Mouse (Mus musculus): ENCODE measurements around the gene H2-Oa. TPM values are rescaled to one million over a fixed set of nuclear protein-coding genes. Genes with fewer than 3 reads are reported as not detected.
"Not testable (repeated sequence)": the region's sequence is repeated elsewhere in the genome, so short reads cannot be mapped to it uniquely, and the experiment has no call there.

H2-Oa gene
- polyA plus RNA-seq, 1 experiment from 2014 or later = 1.1 TPM

DNA sequence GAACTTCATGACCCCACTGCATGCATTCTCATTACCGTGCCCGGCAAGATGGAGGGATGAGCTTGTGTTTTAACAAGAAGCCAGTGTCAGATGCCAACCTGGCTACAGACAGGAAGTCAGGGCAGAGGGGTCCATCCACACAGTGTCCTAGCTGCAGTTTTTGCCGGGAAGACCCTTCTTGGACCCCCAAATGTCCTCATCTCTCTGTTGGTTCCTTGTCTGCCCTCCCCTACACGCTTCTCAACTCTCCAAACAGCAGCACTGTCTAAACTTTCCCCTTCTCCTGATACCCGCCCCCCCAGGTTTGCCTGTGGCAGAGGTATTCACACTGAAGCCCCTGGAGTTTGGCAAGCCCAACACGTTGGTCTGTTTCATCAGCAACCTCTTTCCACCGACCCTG lies 45.5 kb downstream of the H2-Oa start:
- Histone ChIP-seq H3K27me3 (replicated peaks; ENCODE audit: control insufficient read depth, insufficient read depth, low read length) (peaks cover 18% of the 10 kb centered on the region), H3K36me3 (ENCODE audit: control insufficient read depth, insufficient read depth, low read length) (no peaks in the 10 kb centered on the region), H3K4me1 (replicated peaks; ENCODE audit: control insufficient read depth, insufficient read depth, low read length) (peaks cover 4% of the 10 kb centered on the region; the same call in 1 of the 2 replicates), H3K9ac (ENCODE audit: low read length) (no peak overlapping the region), H3K4me3 (ENCODE audit: low read depth, low read length) (no peak overlapping the region), H3K27ac (ENCODE audit: low read depth) (no peak overlapping the region), H3K4me2 (ENCODE audit: low read length) (no peak overlapping the region), H3K9me3 (ENCODE audit: control insufficient read depth, low read length) (no peaks in the 10 kb centered on the region)
- no peak for ATAC-seq (replicated peaks; ENCODE audit: low FRiP score, low TSS enrichment, low read depth)
- WGBS = 72% methylated on average over 7 of the region's 7 CpGs
- DNase-seq (ENCODE audit: low spot score) = no peak

DNA sequence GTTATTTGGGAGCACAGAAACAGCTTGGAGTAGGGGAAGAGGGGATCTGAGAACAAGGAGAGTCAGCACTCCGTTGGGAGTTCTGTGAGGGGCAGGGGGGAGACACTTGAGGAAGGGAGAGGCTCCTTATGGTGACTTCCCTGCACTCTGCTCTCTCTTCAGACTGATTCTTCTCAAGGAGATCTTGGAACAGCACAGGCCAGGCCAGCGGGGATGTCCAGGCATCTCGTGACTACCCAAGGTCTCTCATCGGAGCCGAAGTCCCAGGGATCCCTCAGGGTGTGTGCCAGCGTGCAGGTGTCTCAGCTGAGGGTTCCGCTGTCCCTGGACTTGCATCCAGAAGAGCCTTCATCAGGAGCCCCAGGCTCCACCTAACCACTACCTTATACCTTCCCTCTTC lies 46.5 kb downstream of the H2-Oa start:
- WGBS = 79% methylated on average over 7 of the region's 7 CpGs
- Histone ChIP-seq H3K4me3 (ENCODE audit: low read depth, low read length) (no peak overlapping the region), H3K9me3 (ENCODE audit: control insufficient read depth, low read length) (no peaks in the 10 kb centered on the region), H3K4me2 (ENCODE audit: low read length) (no peak overlapping the region), H3K27ac (ENCODE audit: low read depth) (no peak overlapping the region), H3K36me3 (ENCODE audit: control insufficient read depth, insufficient read depth, low read length) (no peaks in the 10 kb centered on the region), H3K27me3 (replicated peaks; ENCODE audit: control insufficient read depth, insufficient read depth, low read length) (peaks cover 18% of the 10 kb centered on the region), H3K4me1 (replicated peaks; ENCODE audit: control insufficient read depth, insufficient read depth, low read length) (peaks cover 4% of the 10 kb centered on the region; the same call in 1 of the 2 replicates), H3K9ac (ENCODE audit: low read length) (no peak overlapping the region)
- no peak for ATAC-seq (replicated peaks; ENCODE audit: low FRiP score, low TSS enrichment, low read depth)
- no peak for DNase-seq (ENCODE audit: low spot score)

DNA sequence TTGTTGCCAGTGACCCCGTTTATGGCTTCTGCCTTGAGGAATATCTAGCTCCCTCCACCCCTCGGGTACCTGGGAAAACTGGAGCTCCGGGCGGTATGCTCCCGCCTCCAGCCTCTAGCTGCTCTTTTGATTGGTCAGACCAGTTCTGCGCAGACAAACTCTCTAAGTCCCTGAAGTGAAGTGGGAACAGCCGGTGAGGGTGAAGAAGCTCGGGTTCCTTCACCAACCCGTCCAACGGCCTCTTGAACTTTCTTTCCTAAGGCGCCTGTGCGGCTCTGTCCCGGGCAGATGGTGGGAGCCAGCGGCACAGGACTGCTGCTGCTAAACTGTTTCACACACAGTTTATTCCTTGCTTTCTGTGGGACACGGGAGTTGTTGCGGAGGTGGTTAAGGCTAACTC lies 47.3 kb downstream of the H2-Oa start:
- H3K36me3 ChIP-seq (ENCODE audit: control insufficient read depth, insufficient read depth, low read length) = no peaks in the 10 kb centered on the region
- WGBS = 1% methylated on average over 16 of the region's 16 CpGs
- no peak overlapping the region for H3K9ac ChIP-seq (ENCODE audit: low read length)
- H3K9me3 ChIP-seq (ENCODE audit: control insufficient read depth, low read length) = no peaks in the 10 kb centered on the region
- DNase-seq (ENCODE audit: low spot score) (peak; percentile 77), ATAC-seq (replicated peaks; ENCODE audit: low FRiP score, low TSS enrichment, low read depth) (0 out of 2 replicates have a peak, but pooled peaks have one; percentile 28)
- peaks cover 4% of the 10 kb centered on the region; the same call in 1 of the 2 replicates for H3K4me1 ChIP-seq (replicated peaks; ENCODE audit: control insufficient read depth, insufficient read depth, low read length)
- H3K4me2 ChIP-seq (ENCODE audit: low read length) = peak overlapping the region; percentile 72
- peaks cover 18% of the 10 kb centered on the region for H3K27me3 ChIP-seq (replicated peaks; ENCODE audit: control insufficient read depth, insufficient read depth, low read length)
- peak overlapping the region; percentile 28 for H3K4me3 ChIP-seq (ENCODE audit: low read depth, low read length)
- no peak overlapping the region for H3K27ac ChIP-seq (ENCODE audit: low read depth)

DNA sequence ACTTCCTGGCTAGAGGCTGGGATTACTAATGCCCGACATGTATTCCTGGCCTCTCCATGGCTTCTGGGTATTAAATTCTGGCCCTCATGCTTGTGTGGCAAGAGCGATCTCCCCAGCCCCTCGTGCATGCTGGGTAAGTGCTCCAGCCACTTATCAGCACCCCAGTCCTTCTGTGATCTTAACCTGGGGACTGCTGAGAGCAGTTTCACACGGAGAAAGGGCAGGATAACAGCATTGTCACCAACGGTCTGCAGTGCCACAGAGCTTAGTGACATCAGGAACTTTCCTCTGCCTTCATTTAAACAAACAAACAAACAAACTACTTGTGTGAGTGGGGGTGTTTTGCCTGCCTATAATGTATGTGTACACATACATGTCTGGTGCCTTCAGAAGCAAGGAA lies 48.1 kb downstream of the H2-Oa start:
- H3K27me3 ChIP-seq (replicated peaks; ENCODE audit: control insufficient read depth, insufficient read depth, low read length) = peaks cover 18% of the 10 kb centered on the region
- H3K36me3 ChIP-seq (ENCODE audit: control insufficient read depth, insufficient read depth, low read length) = no peaks in the 10 kb centered on the region
- H3K9me3 ChIP-seq (ENCODE audit: control insufficient read depth, low read length) = no peaks in the 10 kb centered on the region
- 0 out of 2 replicates have a peak overlapping the region, but pooled peaks have one; percentile 28 for H3K4me3 ChIP-seq (ENCODE audit: low read depth, low read length)
- H3K4me2 ChIP-seq (ENCODE audit: low read length) = peak overlapping the region; percentile 72; the same call in 1 of the 2 replicates
- WGBS = 10% methylated on average over 5 of the region's 5 CpGs
- H3K27ac ChIP-seq (ENCODE audit: low read depth) = no peak overlapping the region
- no peak overlapping the region for H3K9ac ChIP-seq (ENCODE audit: low read length)
- no peak for ATAC-seq (replicated peaks; ENCODE audit: low FRiP score, low TSS enrichment, low read depth)
- peaks cover 4% of the 10 kb centered on the region; the same call in 1 of the 2 replicates for H3K4me1 ChIP-seq (replicated peaks; ENCODE audit: control insufficient read depth, insufficient read depth, low read length)
- no peak for DNase-seq (ENCODE audit: low spot score)

DNA sequence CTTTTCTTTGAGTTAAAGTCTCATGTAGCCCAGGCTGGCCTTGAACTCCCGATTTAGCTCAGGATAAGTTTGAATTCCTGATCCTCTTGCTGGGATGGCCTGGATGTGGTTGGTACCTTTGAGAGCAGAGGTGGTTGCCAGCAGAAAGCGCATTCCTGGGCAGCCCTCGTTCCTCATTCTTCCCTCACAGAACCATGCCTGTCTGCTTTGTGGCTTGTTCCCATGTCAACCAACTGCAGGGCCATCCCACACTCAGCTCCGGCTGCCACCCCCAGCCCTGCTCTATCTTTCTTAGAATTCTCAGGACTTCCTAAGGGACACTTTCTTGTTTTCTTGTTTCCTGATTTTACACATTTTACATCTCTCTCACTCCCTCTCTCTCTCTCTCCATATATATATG lies 49.3 kb downstream of the H2-Oa start:
- H3K27ac ChIP-seq (ENCODE audit: low read depth) = no peak overlapping the region
- peaks cover 18% of the 10 kb centered on the region for H3K27me3 ChIP-seq (replicated peaks; ENCODE audit: control insufficient read depth, insufficient read depth, low read length)
- no peak overlapping the region for H3K4me2 ChIP-seq (ENCODE audit: low read length)
- no peak overlapping the region for H3K4me3 ChIP-seq (ENCODE audit: low read depth, low read length)
- DNase-seq (ENCODE audit: low spot score) = no peak
- no peak for ATAC-seq (replicated peaks; ENCODE audit: low FRiP score, low TSS enrichment, low read depth)
- 64% methylated on average over 4 of the region's 4 CpGs for WGBS
- H3K9me3 ChIP-seq (ENCODE audit: control insufficient read depth, low read length) = no peaks in the 10 kb centered on the region
- no peak overlapping the region for H3K9ac ChIP-seq (ENCODE audit: low read length)
- peaks cover 4% of the 10 kb centered on the region; the same call in 1 of the 2 replicates for H3K4me1 ChIP-seq (replicated peaks; ENCODE audit: control insufficient read depth, insufficient read depth, low read length)
- no peaks in the 10 kb centered on the region for H3K36me3 ChIP-seq (ENCODE audit: control insufficient read depth, insufficient read depth, low read length)

DNA sequence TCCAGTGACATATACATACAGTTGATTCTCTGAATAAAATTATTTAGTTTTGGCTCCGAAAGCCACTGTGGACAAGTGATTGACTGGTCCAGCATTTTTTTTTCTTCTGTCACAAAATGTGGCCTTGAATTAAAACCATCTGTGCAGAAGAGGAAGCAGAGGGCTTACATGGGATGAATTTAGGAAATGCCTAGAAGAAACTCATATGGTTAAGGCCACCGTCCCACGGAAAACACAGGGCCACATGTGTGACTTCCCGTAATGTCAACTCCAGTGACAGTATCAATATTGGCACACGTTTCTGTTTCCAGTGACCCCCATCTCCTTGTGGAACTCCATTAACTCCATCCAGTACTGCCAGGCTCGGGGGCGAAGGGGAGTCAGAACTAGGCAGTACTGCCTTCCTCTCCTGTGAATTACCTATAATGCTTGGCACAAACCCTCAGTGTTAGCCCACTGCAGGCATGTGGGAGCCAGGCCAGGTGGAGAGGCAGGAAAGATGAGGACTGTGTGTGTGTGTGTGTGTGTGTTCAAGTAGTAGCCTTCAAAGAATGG lies 50.4 kb downstream of the H2-Oa start:
- no peak overlapping the region for H3K4me2 ChIP-seq (ENCODE audit: low read length)
- H3K27me3 ChIP-seq (replicated peaks; ENCODE audit: control insufficient read depth, insufficient read depth, low read length) = peaks cover 18% of the 10 kb centered on the region
- no peak for ATAC-seq (replicated peaks; ENCODE audit: low FRiP score, low TSS enrichment, low read depth)
- WGBS = 80% methylated on average over 7 of the region's 7 CpGs
- no peaks in the 10 kb centered on the region for H3K36me3 ChIP-seq (ENCODE audit: control insufficient read depth, insufficient read depth, low read length)
- no peaks in the 10 kb centered on the region for H3K9me3 ChIP-seq (ENCODE audit: control insufficient read depth, low read length)
- no peak overlapping the region for H3K27ac ChIP-seq (ENCODE audit: low read depth)
- peaks cover 4% of the 10 kb centered on the region; the same call in 1 of the 2 replicates for H3K4me1 ChIP-seq (replicated peaks; ENCODE audit: control insufficient read depth, insufficient read depth, low read length)
- no peak for DNase-seq (ENCODE audit: low spot score)
- H3K4me3 ChIP-seq (ENCODE audit: low read depth, low read length) = no peak overlapping the region
- H3K9ac ChIP-seq (ENCODE audit: low read length) = no peak overlapping the region

DNA sequence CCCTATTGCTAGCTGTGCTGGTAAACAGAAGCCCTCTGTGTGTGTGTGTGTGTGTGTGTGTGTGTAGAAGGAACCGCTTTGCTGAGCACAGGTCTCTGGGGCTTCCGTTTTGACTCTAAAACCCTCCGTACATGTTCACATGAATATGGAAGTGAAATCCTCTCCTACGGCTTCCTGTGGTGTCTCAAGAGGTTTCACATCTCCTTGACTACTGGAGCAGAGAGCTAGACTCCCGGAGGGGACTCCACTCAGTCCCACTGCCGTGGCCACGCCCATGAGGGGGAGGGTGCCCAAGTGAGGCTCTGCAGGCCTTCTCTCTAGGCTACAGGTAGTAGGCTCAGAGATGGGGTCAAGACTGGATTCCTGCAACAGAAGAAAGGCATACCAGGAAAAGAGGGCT lies 50.9 kb downstream of the H2-Oa start, which contains the start of gene H2-DMb2:
Gene H2-DMb2 (plus strand): TSS at position 275 of the 400 bp plus-strand sequence.
- no peak within 1 kb of the TSS for H3K27ac ChIP-seq (ENCODE audit: low read depth)
- H3K9ac ChIP-seq (ENCODE audit: low read length) = no peak within 1 kb of the TSS

DNA sequence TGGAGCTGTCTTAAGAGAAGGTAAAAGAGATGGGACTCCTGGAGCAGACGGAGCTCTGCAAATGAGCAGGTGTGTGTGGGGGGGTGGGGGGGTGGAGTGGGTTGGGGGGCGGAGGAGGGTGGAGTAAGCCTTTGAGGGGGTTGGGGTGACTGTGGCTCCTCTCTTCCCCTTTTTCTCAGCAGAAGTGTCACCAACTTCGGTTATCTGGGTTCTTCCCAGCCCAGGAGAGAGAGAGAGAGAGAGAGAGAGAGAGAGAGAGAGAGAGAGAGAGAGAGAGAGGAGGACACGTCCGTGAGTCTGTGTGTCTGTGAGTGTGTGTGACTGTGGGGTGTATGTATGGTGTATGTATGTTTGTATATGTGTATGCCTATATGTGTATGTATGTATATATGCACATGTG lies 51.3 kb downstream of the H2-Oa start:
- no peak for ATAC-seq (replicated peaks; ENCODE audit: low FRiP score, low TSS enrichment, low read depth)
- peaks cover 4% of the 10 kb centered on the region; the same call in 1 of the 2 replicates for H3K4me1 ChIP-seq (replicated peaks; ENCODE audit: control insufficient read depth, insufficient read depth, low read length)
- no peak overlapping the region for H3K4me2 ChIP-seq (ENCODE audit: low read length)
- H3K27me3 ChIP-seq (replicated peaks; ENCODE audit: control insufficient read depth, insufficient read depth, low read length) = peaks cover 18% of the 10 kb centered on the region
- H3K9me3 ChIP-seq (ENCODE audit: control insufficient read depth, low read length) = no peaks in the 10 kb centered on the region
- DNase-seq (ENCODE audit: low spot score) = no peak
- no peak overlapping the region for H3K4me3 ChIP-seq (ENCODE audit: low read depth, low read length)
- H3K27ac ChIP-seq (ENCODE audit: low read depth) = no peak overlapping the region
- 51% methylated on average over 5 of the region's 5 CpGs for WGBS
- H3K36me3 ChIP-seq (ENCODE audit: control insufficient read depth, insufficient read depth, low read length) = no peaks in the 10 kb centered on the region
- H3K9ac ChIP-seq (ENCODE audit: low read length) = no peak overlapping the region

More for the DNA sequence above, 50.9 kb downstream of the H2-Oa start, which contains the start of gene H2-DMb2:
- no peak within 1 kb of the TSS for H3K4me2 ChIP-seq (ENCODE audit: low read length)
- peaks cover 18% of the 10 kb centered on the region for H3K27me3 ChIP-seq (replicated peaks; ENCODE audit: control insufficient read depth, insufficient read depth, low read length)
- DNase-seq (ENCODE audit: low spot score) = no peak
- no peaks in the 10 kb centered on the region for H3K9me3 ChIP-seq (ENCODE audit: control insufficient read depth, low read length)
- 33% methylated on average over 7 of the region's 7 CpGs for WGBS
- ATAC-seq (replicated peaks; ENCODE audit: low FRiP score, low TSS enrichment, low read depth) = no peak
- H3K36me3 ChIP-seq (ENCODE audit: control insufficient read depth, insufficient read depth, low read length) = no peaks in the 10 kb centered on the region
- peaks cover 4% of the 10 kb centered on the region; the same call in 1 of the 2 replicates for H3K4me1 ChIP-seq (replicated peaks; ENCODE audit: control insufficient read depth, insufficient read depth, low read length)
- H3K4me3 ChIP-seq (ENCODE audit: low read depth, low read length) = no peak within 1 kb of the TSS

DNA sequence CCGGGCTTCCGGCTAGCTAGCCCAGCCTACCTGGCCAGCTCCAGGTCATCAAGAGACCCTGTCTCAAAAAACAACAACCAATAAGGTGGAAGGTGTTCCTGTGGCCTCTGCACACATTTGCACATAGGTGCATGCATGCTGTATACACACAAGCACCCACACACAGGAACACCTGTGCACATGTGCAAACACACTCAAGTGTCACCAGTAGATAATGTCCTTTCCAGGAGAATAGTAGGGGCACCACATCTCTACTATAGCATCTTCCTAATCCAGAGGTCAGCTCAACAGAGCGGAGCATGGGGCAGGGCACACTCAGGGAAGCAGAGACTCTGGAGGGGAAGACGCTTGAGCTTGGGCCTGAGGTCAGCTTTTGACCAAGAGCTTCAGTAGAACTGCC lies 52.1 kb downstream of the H2-Oa start:
- not testable (repeated sequence) for H3K4me3 ChIP-seq (ENCODE audit: low read depth, low read length); H3K9me3 ChIP-seq (ENCODE audit: control insufficient read depth, low read length); H3K4me1 ChIP-seq (replicated peaks; ENCODE audit: control insufficient read depth, insufficient read depth, low read length); H3K4me2 ChIP-seq (ENCODE audit: low read length); H3K36me3 ChIP-seq (ENCODE audit: control insufficient read depth, insufficient read depth, low read length); DNase-seq (ENCODE audit: low spot score); ATAC-seq (replicated peaks; ENCODE audit: low FRiP score, low TSS enrichment, low read depth); H3K27ac ChIP-seq (ENCODE audit: low read depth); H3K9ac ChIP-seq (ENCODE audit: low read length)
- 89% methylated on average over 4 of the region's 4 CpGs for WGBS
- peaks cover 14% of the 10 kb centered on the region for H3K27me3 ChIP-seq (replicated peaks; ENCODE audit: control insufficient read depth, insufficient read depth, low read length)

Measured in intestine, embryonic 14.5 days (tissue).